Mouse (Mus musculus): ENCODE results near the gene Zranb2. TPM values are rescaled to one million over a fixed set of nuclear protein-coding genes. Genes with fewer than 3 reads are reported as not detected.

The Zranb2 gene
- polyA plus RNA-seq, 1 experiment: 237 TPM

DNA sequence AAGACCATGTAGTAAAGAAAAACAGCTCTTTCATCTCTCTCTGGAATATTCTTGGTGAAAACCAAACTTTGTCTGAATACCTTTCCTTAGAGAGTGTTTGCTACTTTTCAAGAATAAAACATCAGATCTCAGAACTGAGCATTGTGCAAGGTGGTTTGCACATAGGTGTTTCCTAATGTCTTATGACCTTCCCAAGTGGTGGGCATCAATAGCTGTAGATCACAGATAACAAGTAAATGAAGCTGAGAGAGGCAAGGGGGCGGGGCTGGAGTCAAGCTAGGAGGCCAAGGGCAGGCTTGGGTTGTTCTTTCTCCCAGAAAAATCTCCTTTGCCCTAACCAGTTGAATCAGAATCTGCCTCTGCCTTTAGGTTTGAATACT, 42.4 kb downstream of the Zranb2 start:
- Histone ChIP-seq H3K4me3 (ENCODE audit: low read depth, low read length) (no peak overlapping the region), H3K27me3 (ENCODE audit: control insufficient read depth, insufficient read depth, low read length, poor library complexity, severe bottlenecking) (no peaks in the 10 kb centered on the region; the same call in 1 of the 2 replicates), H3K4me1 (ENCODE audit: control insufficient read depth, insufficient read depth, low read length) (no peaks in the 10 kb centered on the region), H3K27ac (ENCODE audit: insufficient read depth, low read length) (no peak overlapping the region), H3K9ac (ENCODE audit: low read depth, poor library complexity, severe bottlenecking) (no peak overlapping the region), H3K36me3 (ENCODE audit: control insufficient read depth, insufficient read depth, low read length, poor library complexity, severe bottlenecking) (no peaks in the 10 kb centered on the region), H3K9me3 (replicated peaks; ENCODE audit: control insufficient read depth, insufficient read depth, low read length, poor library complexity, severe bottlenecking) (no peaks in the 10 kb centered on the region)
- TF ChIP-seq POLR2A (IDR thresholded peaks at IDR 0.05; ENCODE audit: insufficient read depth, low read length): no peak
- TF ChIP-seq EP300 (IDR thresholded peaks at IDR 0.05; ENCODE audit: insufficient read depth, low read depth, low read length): no peak
- no peak for TF ChIP-seq CTCF (IDR thresholded peaks at IDR 0.05; ENCODE audit: low read depth, low read length)

- Histone ChIP-seq H3K4me1 (ENCODE audit: control insufficient read depth, insufficient read depth, low read length) (no peaks in the 10 kb centered on the region), H3K27ac (ENCODE audit: insufficient read depth, low read length) (no peak overlapping the region), H3K36me3 (ENCODE audit: control insufficient read depth, insufficient read depth, low read length, poor library complexity, severe bottlenecking) (no peaks in the 10 kb centered on the region), H3K4me3 (ENCODE audit: low read depth, low read length) (no peak overlapping the region), H3K27me3 (ENCODE audit: control insufficient read depth, insufficient read depth, low read length, poor library complexity, severe bottlenecking) (no peaks in the 10 kb centered on the region; the same call in 1 of the 2 replicates), H3K9me3 (replicated peaks; ENCODE audit: control insufficient read depth, insufficient read depth, low read length, poor library complexity, severe bottlenecking) (no peaks in the 10 kb centered on the region), H3K9ac (ENCODE audit: low read depth, poor library complexity, severe bottlenecking) (no peak overlapping the region)
- no peak for TF ChIP-seq EP300 (IDR thresholded peaks at IDR 0.05; ENCODE audit: insufficient read depth, low read depth, low read length)
- no peak for TF ChIP-seq POLR2A (IDR thresholded peaks at IDR 0.05; ENCODE audit: insufficient read depth, low read length)
- no peak for TF ChIP-seq CTCF (IDR thresholded peaks at IDR 0.05; ENCODE audit: low read depth, low read length)
Measured at GRCm38 (mm10) chr3:157576862-157577261, 42.9 kb downstream of the Zranb2 start.

- Histone ChIP-seq H3K36me3 (ENCODE audit: control insufficient read depth, insufficient read depth, low read length, poor library complexity, severe bottlenecking) (no peaks in the 10 kb centered on the region), H3K9me3 (replicated peaks; ENCODE audit: control insufficient read depth, insufficient read depth, low read length, poor library complexity, severe bottlenecking) (no peaks in the 10 kb centered on the region), H3K4me3 (ENCODE audit: low read depth, low read length) (no peak overlapping the region), H3K27ac (ENCODE audit: insufficient read depth, low read length) (no peak overlapping the region), H3K27me3 (ENCODE audit: control insufficient read depth, insufficient read depth, low read length, poor library complexity, severe bottlenecking) (no peaks in the 10 kb centered on the region; the same call in 1 of the 2 replicates), H3K4me1 (ENCODE audit: control insufficient read depth, insufficient read depth, low read length) (no peaks in the 10 kb centered on the region), H3K9ac (ENCODE audit: low read depth, poor library complexity, severe bottlenecking) (no peak overlapping the region)
- TF ChIP-seq CTCF (IDR thresholded peaks at IDR 0.05; ENCODE audit: low read depth, low read length): no peak
- no peak for TF ChIP-seq EP300 (IDR thresholded peaks at IDR 0.05; ENCODE audit: insufficient read depth, low read depth, low read length)
- TF ChIP-seq POLR2A (IDR thresholded peaks at IDR 0.05; ENCODE audit: insufficient read depth, low read length): no peak
Measured at GRCm38 (mm10) chr3:157578469-157579170, 44.7 kb downstream of the Zranb2 start.

GRCm38 (mm10) chr3:157579376-157579775, 45.4 kb downstream of the Zranb2 start:
- Histone ChIP-seq H3K9me3 (replicated peaks; ENCODE audit: control insufficient read depth, insufficient read depth, low read length, poor library complexity, severe bottlenecking) (no peaks in the 10 kb centered on the region), H3K9ac (ENCODE audit: low read depth, poor library complexity, severe bottlenecking) (no peak overlapping the region), H3K36me3 (ENCODE audit: control insufficient read depth, insufficient read depth, low read length, poor library complexity, severe bottlenecking) (no peaks in the 10 kb centered on the region), H3K4me3 (ENCODE audit: low read depth, low read length) (no peak overlapping the region), H3K27me3 (ENCODE audit: control insufficient read depth, insufficient read depth, low read length, poor library complexity, severe bottlenecking) (no peaks in the 10 kb centered on the region; the same call in 1 of the 2 replicates), H3K27ac (ENCODE audit: insufficient read depth, low read length) (no peak overlapping the region), H3K4me1 (ENCODE audit: control insufficient read depth, insufficient read depth, low read length) (no peaks in the 10 kb centered on the region)
- TF ChIP-seq POLR2A (IDR thresholded peaks at IDR 0.05; ENCODE audit: insufficient read depth, low read length): no peak
- no peak for TF ChIP-seq EP300 (IDR thresholded peaks at IDR 0.05; ENCODE audit: insufficient read depth, low read depth, low read length)
- no peak for TF ChIP-seq CTCF (IDR thresholded peaks at IDR 0.05; ENCODE audit: low read depth, low read length)

- Histone ChIP-seq H3K27me3 (ENCODE audit: control insufficient read depth, insufficient read depth, low read length, poor library complexity, severe bottlenecking) (no peaks in the 10 kb centered on the region; the same call in 1 of the 2 replicates), H3K4me3 (ENCODE audit: low read depth, low read length) (no peak overlapping the region), H3K36me3 (ENCODE audit: control insufficient read depth, insufficient read depth, low read length, poor library complexity, severe bottlenecking) (no peaks in the 10 kb centered on the region), H3K27ac (ENCODE audit: insufficient read depth, low read length) (no peak overlapping the region), H3K4me1 (ENCODE audit: control insufficient read depth, insufficient read depth, low read length) (no peaks in the 10 kb centered on the region), H3K9me3 (replicated peaks; ENCODE audit: control insufficient read depth, insufficient read depth, low read length, poor library complexity, severe bottlenecking) (no peaks in the 10 kb centered on the region), H3K9ac (ENCODE audit: low read depth, poor library complexity, severe bottlenecking) (no peak overlapping the region)
- TF ChIP-seq CTCF (IDR thresholded peaks at IDR 0.05; ENCODE audit: low read depth, low read length): no peak
- no peak for TF ChIP-seq POLR2A (IDR thresholded peaks at IDR 0.05; ENCODE audit: insufficient read depth, low read length)
- no peak for TF ChIP-seq EP300 (IDR thresholded peaks at IDR 0.05; ENCODE audit: insufficient read depth, low read depth, low read length)
Measured at GRCm38 (mm10) chr3:157580299-157580698, 46.3 kb downstream of the Zranb2 start.

DNA sequence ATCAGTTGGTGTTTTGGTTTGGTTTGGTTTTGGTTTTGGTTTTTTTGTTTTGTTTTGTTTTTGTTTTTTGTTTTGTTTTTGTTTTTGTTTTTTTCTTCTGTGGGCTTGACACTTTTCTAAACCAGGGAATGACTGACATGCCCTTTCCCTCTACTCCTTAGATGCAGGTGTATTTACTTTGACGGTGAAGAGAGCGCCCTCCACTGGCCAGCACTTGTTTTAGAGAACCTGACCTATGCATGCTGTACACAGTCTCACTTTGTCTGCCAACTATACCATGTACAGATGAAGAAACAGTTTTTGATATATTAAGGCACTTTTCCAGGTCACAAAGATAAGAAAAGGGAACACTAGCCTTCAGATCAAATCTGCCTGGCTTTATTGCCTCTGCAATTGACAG, 47.8 kb downstream of the Zranb2 start:
- no peaks in the 10 kb centered on the region for H3K4me1 ChIP-seq (ENCODE audit: control insufficient read depth, insufficient read depth, low read length)
- H3K27ac ChIP-seq (ENCODE audit: insufficient read depth, low read length): no peak overlapping the region
- no peak overlapping the region for H3K9ac ChIP-seq (ENCODE audit: low read depth, poor library complexity, severe bottlenecking)
- H3K36me3 ChIP-seq (ENCODE audit: control insufficient read depth, insufficient read depth, low read length, poor library complexity, severe bottlenecking): no peaks in the 10 kb centered on the region
- no peak overlapping the region for H3K4me3 ChIP-seq (ENCODE audit: low read depth, low read length)
- no peak for TF ChIP-seq POLR2A (IDR thresholded peaks at IDR 0.05; ENCODE audit: insufficient read depth, low read length)
- no peak for TF ChIP-seq EP300 (IDR thresholded peaks at IDR 0.05; ENCODE audit: insufficient read depth, low read depth, low read length)
- no peak for TF ChIP-seq CTCF (IDR thresholded peaks at IDR 0.05; ENCODE audit: low read depth, low read length)
- no peaks in the 10 kb centered on the region; the same call in 1 of the 2 replicates for H3K27me3 ChIP-seq (ENCODE audit: control insufficient read depth, insufficient read depth, low read length, poor library complexity, severe bottlenecking)
- no peaks in the 10 kb centered on the region for H3K9me3 ChIP-seq (replicated peaks; ENCODE audit: control insufficient read depth, insufficient read depth, low read length, poor library complexity, severe bottlenecking)
